Mouse (Mus musculus): ENCODE measurements around the gene Plcl2. TPM values are rescaled to one million over a fixed set of nuclear protein-coding genes. Genes with fewer than 3 reads are reported as not detected.
"Not testable (repeated sequence)": the region's sequence is repeated elsewhere in the genome, so short reads cannot be mapped to it uniquely, and the experiment has no call there.

Plcl2 gene
- polyA plus RNA-seq, 1 experiment from 2014 or later: 7.3 TPM

- Histone ChIP-seq H3K4me1 (ENCODE audit: control insufficient read depth, insufficient read depth, low read length) (no peaks in the 10 kb centered on the region), H3K27me3 (ENCODE audit: control insufficient read depth, insufficient read depth, low read length) (no peaks in the 10 kb centered on the region), H3K9me3 (replicated peaks; ENCODE audit: control insufficient read depth, low read length) (no peaks in the 10 kb centered on the region), H3K9ac (replicated peaks; ENCODE audit: low read length) (no peak overlapping the region), H3K27ac (replicated peaks; ENCODE audit: low read depth, low read length) (no peak overlapping the region), H3K4me2 (ENCODE audit: low read depth, low read length) (no peak overlapping the region), H3K36me3 (replicated peaks; ENCODE audit: control insufficient read depth, insufficient read depth, low read depth, low read length) (no peaks in the 10 kb centered on the region), H3K4me3 (ENCODE audit: low read depth, low read length) (no peak overlapping the region)
- no peak for ATAC-seq (replicated peaks; ENCODE audit: insufficient number of reproducible peaks, low FRiP score, low TSS enrichment, low read depth)
- DNase-seq (ENCODE audit: low spot score): no peak
- 82% methylated on average over 6 of the region's 6 CpGs for WGBS
These were observed 15.8 kb downstream of the Plcl2 start for GRCm38 (mm10) chr17:50524970-50525369.

- WGBS: 47% methylated on average over 2 of the region's 2 CpGs
- Histone ChIP-seq H3K4me2 (ENCODE audit: low read depth, low read length) (no peak overlapping the region), H3K9me3 (replicated peaks; ENCODE audit: control insufficient read depth, low read length) (no peaks in the 10 kb centered on the region), H3K4me1 (ENCODE audit: control insufficient read depth, insufficient read depth, low read length) (no peaks in the 10 kb centered on the region), H3K9ac (replicated peaks; ENCODE audit: low read length) (no peak overlapping the region), H3K27ac (replicated peaks; ENCODE audit: low read depth, low read length) (no peak overlapping the region), H3K27me3 (ENCODE audit: control insufficient read depth, insufficient read depth, low read length) (no peaks in the 10 kb centered on the region), H3K36me3 (replicated peaks; ENCODE audit: control insufficient read depth, insufficient read depth, low read depth, low read length) (no peaks in the 10 kb centered on the region), H3K4me3 (ENCODE audit: low read depth, low read length) (no peak overlapping the region)
- DNase-seq (ENCODE audit: low spot score) (no peak), ATAC-seq (replicated peaks; ENCODE audit: insufficient number of reproducible peaks, low FRiP score, low TSS enrichment, low read depth) (no peak)
These were observed 16.6 kb downstream of the Plcl2 start for GRCm38 (mm10) chr17:50525821-50526220.

GRCm38 (mm10) chr17:50530089-50530488, 20.9 kb downstream of the Plcl2 start:
- 87% methylated on average over 8 of the region's 8 CpGs for WGBS
- Histone ChIP-seq H3K27ac (replicated peaks; ENCODE audit: low read depth, low read length) (no peak overlapping the region), H3K27me3 (ENCODE audit: control insufficient read depth, insufficient read depth, low read length) (no peaks in the 10 kb centered on the region), H3K9ac (replicated peaks; ENCODE audit: low read length) (no peak overlapping the region), H3K4me1 (ENCODE audit: control insufficient read depth, insufficient read depth, low read length) (no peaks in the 10 kb centered on the region), H3K36me3 (replicated peaks; ENCODE audit: control insufficient read depth, insufficient read depth, low read depth, low read length) (no peaks in the 10 kb centered on the region), H3K9me3 (replicated peaks; ENCODE audit: control insufficient read depth, low read length) (no peaks in the 10 kb centered on the region), H3K4me2 (ENCODE audit: low read depth, low read length) (no peak overlapping the region), H3K4me3 (ENCODE audit: low read depth, low read length) (no peak overlapping the region)
- DNase-seq (ENCODE audit: low spot score) (no peak), ATAC-seq (replicated peaks; ENCODE audit: insufficient number of reproducible peaks, low FRiP score, low TSS enrichment, low read depth) (no peak)

GRCm38 (mm10) chr17:50534889-50535288, 25.7 kb downstream of the Plcl2 start:
- H3K4me2 ChIP-seq (ENCODE audit: low read depth, low read length); H3K27ac ChIP-seq (replicated peaks; ENCODE audit: low read depth, low read length); H3K4me1 ChIP-seq (ENCODE audit: control insufficient read depth, insufficient read depth, low read length); H3K27me3 ChIP-seq (ENCODE audit: control insufficient read depth, insufficient read depth, low read length); H3K36me3 ChIP-seq (replicated peaks; ENCODE audit: control insufficient read depth, insufficient read depth, low read depth, low read length); DNase-seq (ENCODE audit: low spot score); ATAC-seq (replicated peaks; ENCODE audit: insufficient number of reproducible peaks, low FRiP score, low TSS enrichment, low read depth); H3K9ac ChIP-seq (replicated peaks; ENCODE audit: low read length); H3K4me3 ChIP-seq (ENCODE audit: low read depth, low read length); H3K9me3 ChIP-seq (replicated peaks; ENCODE audit: control insufficient read depth, low read length): not testable (repeated sequence)
- 88% methylated on average over 2 of the region's 2 CpGs for WGBS

GRCm38 (mm10) chr17:50536409-50537194, 27.4 kb downstream of the Plcl2 start:
- H3K27me3 ChIP-seq (ENCODE audit: control insufficient read depth, insufficient read depth, low read length): no peaks in the 10 kb centered on the region
- no peaks in the 10 kb centered on the region for H3K9me3 ChIP-seq (replicated peaks; ENCODE audit: control insufficient read depth, low read length)
- no peak for DNase-seq (ENCODE audit: low spot score)
- H3K4me3 ChIP-seq (ENCODE audit: low read depth, low read length): no peak overlapping the region
- WGBS: 92% methylated on average over 4 of the region's 4 CpGs
- no peak overlapping the region for H3K4me2 ChIP-seq (ENCODE audit: low read depth, low read length)
- no peaks in the 10 kb centered on the region for H3K36me3 ChIP-seq (replicated peaks; ENCODE audit: control insufficient read depth, insufficient read depth, low read depth, low read length)
- no peak for ATAC-seq (replicated peaks; ENCODE audit: insufficient number of reproducible peaks, low FRiP score, low TSS enrichment, low read depth)
- H3K9ac ChIP-seq (replicated peaks; ENCODE audit: low read length): no peak overlapping the region
- no peaks in the 10 kb centered on the region for H3K4me1 ChIP-seq (ENCODE audit: control insufficient read depth, insufficient read depth, low read length)
- H3K27ac ChIP-seq (replicated peaks; ENCODE audit: low read depth, low read length): no peak overlapping the region

GRCm38 (mm10) chr17:50537786-50538185, 28.6 kb downstream of the Plcl2 start:
- Histone ChIP-seq H3K27me3 (ENCODE audit: control insufficient read depth, insufficient read depth, low read length) (no peaks in the 10 kb centered on the region), H3K9me3 (replicated peaks; ENCODE audit: control insufficient read depth, low read length) (no peaks in the 10 kb centered on the region), H3K36me3 (replicated peaks; ENCODE audit: control insufficient read depth, insufficient read depth, low read depth, low read length) (no peaks in the 10 kb centered on the region), H3K4me3 (ENCODE audit: low read depth, low read length) (no peak overlapping the region), H3K4me1 (ENCODE audit: control insufficient read depth, insufficient read depth, low read length) (no peaks in the 10 kb centered on the region), H3K4me2 (ENCODE audit: low read depth, low read length) (no peak overlapping the region), H3K9ac (replicated peaks; ENCODE audit: low read length) (no peak overlapping the region), H3K27ac (replicated peaks; ENCODE audit: low read depth, low read length) (no peak overlapping the region)
- no peak for DNase-seq (ENCODE audit: low spot score)
- WGBS: 81% methylated on average over 2 of the region's 2 CpGs
- no peak for ATAC-seq (replicated peaks; ENCODE audit: insufficient number of reproducible peaks, low FRiP score, low TSS enrichment, low read depth)

- H3K27ac ChIP-seq (replicated peaks; ENCODE audit: low read depth, low read length): no peak overlapping the region
- ATAC-seq (replicated peaks; ENCODE audit: insufficient number of reproducible peaks, low FRiP score, low TSS enrichment, low read depth) (no peak), DNase-seq (ENCODE audit: low spot score) (no peak)
- no peaks in the 10 kb centered on the region for H3K9me3 ChIP-seq (replicated peaks; ENCODE audit: control insufficient read depth, low read length)
- H3K9ac ChIP-seq (replicated peaks; ENCODE audit: low read length): no peak overlapping the region
- 88% methylated on average over 1 of the region's 1 CpGs for WGBS
- no peak overlapping the region for H3K4me2 ChIP-seq (ENCODE audit: low read depth, low read length)
- no peaks in the 10 kb centered on the region for H3K4me1 ChIP-seq (ENCODE audit: control insufficient read depth, insufficient read depth, low read length)
- no peaks in the 10 kb centered on the region for H3K36me3 ChIP-seq (replicated peaks; ENCODE audit: control insufficient read depth, insufficient read depth, low read depth, low read length)
- H3K27me3 ChIP-seq (ENCODE audit: control insufficient read depth, insufficient read depth, low read length): no peaks in the 10 kb centered on the region
- H3K4me3 ChIP-seq (ENCODE audit: low read depth, low read length): no peak overlapping the region
These were observed 35.7 kb downstream of the Plcl2 start for GRCm38 (mm10) chr17:50544860-50545259.

GRCm38 (mm10) chr17:50545274-50545673, 36.1 kb downstream of the Plcl2 start:
- Histone ChIP-seq H3K9ac (replicated peaks; ENCODE audit: low read length) (no peak overlapping the region), H3K27ac (replicated peaks; ENCODE audit: low read depth, low read length) (no peak overlapping the region), H3K27me3 (ENCODE audit: control insufficient read depth, insufficient read depth, low read length) (no peaks in the 10 kb centered on the region), H3K4me3 (ENCODE audit: low read depth, low read length) (no peak overlapping the region), H3K4me2 (ENCODE audit: low read depth, low read length) (no peak overlapping the region), H3K9me3 (replicated peaks; ENCODE audit: control insufficient read depth, low read length) (no peaks in the 10 kb centered on the region), H3K36me3 (replicated peaks; ENCODE audit: control insufficient read depth, insufficient read depth, low read depth, low read length) (no peaks in the 10 kb centered on the region), H3K4me1 (ENCODE audit: control insufficient read depth, insufficient read depth, low read length) (no peaks in the 10 kb centered on the region)
- 84% methylated on average over 6 of the region's 6 CpGs for WGBS
- DNase-seq (ENCODE audit: low spot score): no peak
- no peak for ATAC-seq (replicated peaks; ENCODE audit: insufficient number of reproducible peaks, low FRiP score, low TSS enrichment, low read depth)

Measured in embryonic facial prominence, embryonic 11.5 days (tissue).